Mouse (Mus musculus) liver, embryonic 12.5 days (tissue): Measurements from ENCODE around the gene Vezt. TPM values are rescaled to one million over a fixed set of nuclear protein-coding genes. Genes with fewer than 3 reads are reported as not detected.

Experiments
- ATAC-seq: fragments of 200-750 bp; cut with Nextera tagmentation; 2 replicates; pipeline ENCODE4 v1.8.0; 2017; ENCODE audit warnings: moderate number of reproducible peaks, mild to moderate bottlenecking, moderate library complexity
- H3K27ac ChIP-seq: fragments of 300-500 bp; sonication (generic); 2 replicates; pipeline ENCODE4 v1.5.1; 2016; ENCODE audit warnings: mild to moderate bottlenecking
- H3K27me3 ChIP-seq: fragments of 300-500 bp; sonication (generic); replicated peaks from 2 replicates; pipeline ENCODE4 v1.6.1; 2016; ENCODE audit warnings: mild to moderate bottlenecking, moderate library complexity
- H3K36me3 ChIP-seq: fragments of 300-500 bp; sonication (generic); 2 replicates; pipeline ENCODE4 v1.6.1; 2016; ENCODE audit warnings: mild to moderate bottlenecking, moderate library complexity
- H3K4me1 ChIP-seq: fragments of 300-500 bp; sonication (generic); 2 replicates; pipeline ENCODE4 v1.6.1; 2016
- H3K4me2 ChIP-seq: fragments of 300-500 bp; sonication (generic); 2 replicates; pipeline ENCODE4 v1.6.1; 2016; ENCODE audit warnings: mild to moderate bottlenecking, moderate library complexity
- H3K4me3 ChIP-seq: fragments of 300-500 bp; sonication (generic); 2 replicates; pipeline ENCODE4 v1.5.1; 2016; ENCODE audit warnings: mild to moderate bottlenecking, moderate library complexity
- H3K9ac ChIP-seq: fragments of 300-500 bp; sonication (generic); 2 replicates; pipeline ENCODE4 v1.6.1; 2016; ENCODE audit warnings: mild to moderate bottlenecking, moderate library complexity
- H3K9me3 ChIP-seq: fragments of 300-500 bp; sonication (generic); replicated peaks from 2 replicates; pipeline ENCODE4 v1.6.1; 2016; ENCODE audit warnings: mild to moderate bottlenecking, moderate library complexity
- WGBS: fragments of 180-500 bp; shearing (Covaris S2); methylation state at CpG from one replicate; pipeline ENCODE4 v1.1.7; 2016; ENCODE audit not compliant: insufficient replicate concordance; 5-methylcytosine and 5-hydroxymethylcytosine counted together
- polyA plus RNA-seq: library from polyadenylated mRNA; unstranded; fragments of >200 nt; fragmentation: Nextera tagmentation; extraction: Ambion mirVana; gene quantifications from 2 replicates; pipeline ENCODE4 v1.2.1, GENCODE M21; 2016

Vezt gene
- polyA plus RNA-seq, 1 experiment from 2014 or later = 13.3 TPM

DNA sequence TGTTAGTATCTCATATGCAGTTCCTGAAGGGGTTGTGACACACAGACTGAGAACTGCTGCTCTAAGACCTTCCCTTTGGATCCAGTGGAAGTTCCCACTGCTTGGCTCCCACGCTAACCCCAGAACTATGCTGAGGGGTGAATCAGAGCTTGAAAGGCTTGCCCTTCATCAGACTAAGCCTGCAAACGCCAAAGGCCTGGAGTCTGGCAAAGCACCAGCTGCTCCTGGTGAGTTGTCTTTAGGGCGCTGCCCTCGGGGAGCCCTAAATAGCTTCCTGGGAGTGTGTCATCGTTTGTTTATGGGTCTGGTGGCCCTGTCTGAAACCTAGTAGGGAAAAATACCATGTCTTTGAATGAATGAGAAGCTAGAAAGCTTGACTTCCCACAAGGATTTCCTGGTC lies 91.4 kb downstream of the Vezt start:
- H3K9ac ChIP-seq = no peak overlapping the region
- peaks cover 2% of the 10 kb centered on the region; the same call in 1 of the 2 replicates for H3K27me3 ChIP-seq
- WGBS = 50% methylated on average over 5 of the region's 5 CpGs
- no peaks in the 10 kb centered on the region for H3K36me3 ChIP-seq
- H3K27ac ChIP-seq = no peak overlapping the region
- no peak for ATAC-seq
- H3K4me2 ChIP-seq = no peak overlapping the region
- H3K4me3 ChIP-seq = no peak overlapping the region
- peaks cover 5% of the 10 kb centered on the region; the same call in 1 of the 2 replicates for H3K4me1 ChIP-seq
- no peaks in the 10 kb centered on the region for H3K9me3 ChIP-seq

DNA sequence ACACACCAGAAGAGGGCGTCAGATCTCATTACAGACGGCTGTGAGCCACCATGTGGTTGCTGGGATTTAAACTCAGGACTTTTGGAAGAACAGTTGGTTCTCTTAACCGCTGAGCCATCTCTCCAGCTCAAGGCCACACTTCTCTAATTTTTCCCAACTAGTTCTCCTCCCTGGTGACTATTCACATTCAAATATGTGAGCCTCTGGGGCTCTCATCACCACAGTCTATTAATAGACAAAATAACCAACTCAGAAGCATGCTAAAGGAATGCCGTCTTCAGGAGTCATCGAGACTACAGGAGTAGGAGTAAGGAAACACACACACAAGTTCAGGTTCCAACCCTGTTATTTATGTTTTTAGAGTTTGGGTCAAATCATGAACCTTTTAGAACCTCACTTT lies 95.3 kb downstream of the Vezt start:
- Histone ChIP-seq H3K9ac (no peak overlapping the region), H3K36me3 (no peaks in the 10 kb centered on the region), H3K4me1 (peaks cover 2% of the 10 kb centered on the region; the same call in 1 of the 2 replicates), H3K4me3 (no peak overlapping the region), H3K9me3 (no peaks in the 10 kb centered on the region), H3K27me3 (0 out of 2 replicates have a peak, but pooled peaks cover 7% of the 10 kb centered on the region), H3K4me2 (no peak overlapping the region), H3K27ac (no peak overlapping the region)
- ATAC-seq = no peak
- 75% methylated on average over 5 of the region's 5 CpGs for WGBS

DNA sequence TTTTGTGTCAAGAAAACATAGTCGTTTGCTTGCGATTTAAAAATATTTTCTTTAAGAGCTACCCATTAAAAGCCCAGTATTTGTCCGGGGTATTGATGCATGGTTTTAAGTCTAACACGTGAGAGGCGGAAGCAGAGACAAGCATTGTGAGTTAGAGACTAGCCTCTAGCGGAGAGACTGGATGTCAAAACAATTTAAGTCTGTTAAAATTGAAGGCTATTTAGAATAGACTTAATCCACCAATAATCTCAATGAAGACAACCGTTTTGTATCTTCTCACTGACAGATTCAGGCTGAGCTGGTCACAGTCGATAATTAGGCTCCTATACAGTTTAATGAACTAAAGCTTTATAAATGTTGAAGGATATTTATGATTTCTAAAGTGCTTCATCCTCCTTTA lies 95.9 kb downstream of the Vezt start:
- no peak overlapping the region for H3K27ac ChIP-seq
- H3K9me3 ChIP-seq = no peaks in the 10 kb centered on the region
- H3K4me2 ChIP-seq = no peak overlapping the region
- H3K9ac ChIP-seq = no peak overlapping the region
- peaks cover 7% of the 10 kb centered on the region; the same call in 1 of the 2 replicates for H3K27me3 ChIP-seq
- no peaks in the 10 kb centered on the region for H3K36me3 ChIP-seq
- no peak for ATAC-seq
- no peaks in the 10 kb centered on the region; the same call in 1 of the 2 replicates for H3K4me1 ChIP-seq
- no peak overlapping the region for H3K4me3 ChIP-seq
- 78% methylated on average over 8 of the region's 8 CpGs for WGBS

DNA sequence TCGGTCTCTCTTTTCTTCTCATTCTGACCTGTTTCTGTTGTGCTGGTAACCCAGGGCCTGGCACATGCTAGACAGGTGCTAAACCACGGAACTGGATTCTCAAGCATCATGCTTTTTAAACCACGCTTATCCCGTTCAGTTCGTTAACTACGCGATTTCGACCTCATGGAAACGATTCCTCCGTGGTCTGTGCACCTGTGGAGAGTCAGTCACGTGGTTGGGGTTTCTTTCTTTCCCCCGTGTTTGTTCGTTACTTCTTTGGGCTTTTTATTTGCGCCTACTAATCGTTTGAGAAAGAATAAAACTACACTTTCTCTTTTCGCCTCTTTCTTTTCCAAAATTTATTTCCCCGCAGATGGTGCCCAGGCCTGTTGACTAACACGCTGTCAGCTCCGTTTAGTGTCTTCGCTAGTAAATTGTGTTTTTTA lies 96.8 kb downstream of the Vezt start:
- Histone ChIP-seq H3K36me3 (no peaks in the 10 kb centered on the region), H3K4me2 (no peak overlapping the region), H3K27ac (no peak overlapping the region), H3K9ac (no peak overlapping the region), H3K4me3 (no peak overlapping the region), H3K9me3 (no peaks in the 10 kb centered on the region), H3K4me1 (no peaks in the 10 kb centered on the region), H3K27me3 (peaks cover 10% of the 10 kb centered on the region; the same call in 1 of the 2 replicates)
- WGBS = 81% methylated on average over 20 of the region's 20 CpGs
- no peak for ATAC-seq

DNA sequence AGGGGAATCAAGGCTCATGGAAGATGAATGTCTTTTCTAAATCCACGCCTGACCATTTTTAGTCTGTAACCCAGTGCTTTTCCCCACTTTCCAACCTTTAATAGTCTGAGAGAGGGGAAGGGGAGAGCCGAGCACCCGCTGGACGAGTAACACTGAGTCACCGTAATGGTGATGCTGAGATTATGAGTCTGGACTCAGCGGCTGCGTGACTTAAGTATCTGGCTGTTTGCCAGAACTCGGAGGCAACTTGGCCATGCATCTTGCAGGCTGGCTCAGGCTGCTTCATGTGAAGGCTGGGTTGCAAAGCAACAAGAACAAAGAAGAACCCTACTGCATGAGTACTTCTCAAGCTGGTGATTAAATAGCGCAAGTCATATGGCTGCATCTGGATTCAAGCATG lies 101.6 kb downstream of the Vezt start:
- no peak overlapping the region for H3K4me2 ChIP-seq
- no peaks in the 10 kb centered on the region for H3K36me3 ChIP-seq
- H3K4me1 ChIP-seq = no peaks in the 10 kb centered on the region
- no peak overlapping the region for H3K9ac ChIP-seq
- peaks cover 43% of the 10 kb centered on the region; the same call in 1 of the 2 replicates for H3K27me3 ChIP-seq
- no peaks in the 10 kb centered on the region for H3K9me3 ChIP-seq
- no peak overlapping the region for H3K4me3 ChIP-seq
- WGBS = 69% methylated on average over 9 of the region's 9 CpGs
- no peak for ATAC-seq
- no peak overlapping the region for H3K27ac ChIP-seq

DNA sequence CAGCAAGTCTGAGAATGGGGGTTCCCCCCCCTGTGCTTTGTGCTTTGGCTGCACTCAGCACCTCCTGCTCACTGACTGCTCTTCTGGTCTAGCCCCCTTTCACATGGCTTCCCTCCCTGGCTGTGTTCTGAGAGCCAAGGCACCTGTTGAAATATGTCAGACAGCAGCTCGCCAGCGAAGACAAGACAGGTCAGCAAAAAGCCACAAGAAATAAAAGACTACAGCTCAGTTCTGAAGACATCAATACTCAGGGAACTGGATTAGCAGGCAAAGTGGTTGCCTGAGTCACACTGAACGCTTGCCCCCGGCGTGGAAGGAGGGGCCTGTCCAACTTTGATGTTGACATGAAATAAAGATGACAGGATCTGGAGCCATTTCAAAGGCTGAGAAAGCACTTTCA lies 102.8 kb downstream of the Vezt start:
- no peak for ATAC-seq
- Histone ChIP-seq H3K9ac (no peak overlapping the region), H3K36me3 (no peaks in the 10 kb centered on the region), H3K27me3 (peaks cover 40% of the 10 kb centered on the region; the same call in 1 of the 2 replicates), H3K4me2 (no peak overlapping the region), H3K4me1 (no peaks in the 10 kb centered on the region), H3K4me3 (no peak overlapping the region), H3K27ac (no peak overlapping the region), H3K9me3 (no peaks in the 10 kb centered on the region)
- 71% methylated on average over 5 of the region's 5 CpGs for WGBS

DNA sequence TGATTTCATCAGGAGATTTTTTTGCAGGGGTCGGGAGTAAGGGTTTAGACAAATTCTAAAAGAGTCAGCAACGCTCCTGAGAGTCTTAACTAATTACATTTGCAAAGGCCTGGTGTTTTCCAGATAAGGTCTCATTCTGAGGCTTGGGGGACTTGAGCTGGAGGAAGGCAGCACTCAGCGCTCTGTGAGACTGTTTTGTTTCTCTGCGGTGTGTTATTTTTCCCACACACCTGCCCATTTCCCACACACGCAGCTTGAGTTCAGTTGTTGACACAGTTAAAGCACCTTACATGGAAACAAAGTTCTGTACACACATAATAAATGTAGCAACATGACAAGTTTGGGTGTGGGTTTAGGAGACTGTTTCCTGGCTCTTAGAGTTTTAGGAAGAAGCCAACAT lies 103.6 kb downstream of the Vezt start:
- no peaks in the 10 kb centered on the region for H3K9me3 ChIP-seq
- ATAC-seq = no peak
- no peaks in the 10 kb centered on the region for H3K4me1 ChIP-seq
- H3K27ac ChIP-seq = no peak overlapping the region
- no peak overlapping the region for H3K9ac ChIP-seq
- no peak overlapping the region for H3K4me2 ChIP-seq
- no peaks in the 10 kb centered on the region for H3K36me3 ChIP-seq
- H3K4me3 ChIP-seq = no peak overlapping the region
- H3K27me3 ChIP-seq = peaks cover 40% of the 10 kb centered on the region; the same call in 1 of the 2 replicates
- 62% methylated on average over 5 of the region's 5 CpGs for WGBS

DNA sequence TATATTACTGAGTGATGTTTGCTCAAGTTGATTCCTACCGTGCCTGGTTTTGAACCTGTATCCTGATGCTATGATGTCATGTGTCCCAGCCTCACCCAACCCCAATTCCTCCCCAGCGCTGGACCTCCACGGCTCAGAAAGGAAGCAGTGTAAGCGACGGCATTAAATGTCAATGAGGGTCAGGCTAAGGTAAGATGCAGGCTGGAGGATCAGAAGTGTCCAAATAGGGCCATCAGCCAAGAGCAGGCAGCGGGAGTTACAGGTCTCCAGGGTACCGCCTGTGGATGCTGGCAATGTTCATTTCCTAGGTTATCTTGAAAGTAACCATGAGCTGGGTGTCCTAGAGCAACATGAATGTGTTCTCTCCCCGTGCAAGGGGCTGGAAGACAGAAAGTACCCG lies 104.2 kb downstream of the Vezt start:
- no peak overlapping the region for H3K9ac ChIP-seq
- H3K27me3 ChIP-seq = peaks cover 40% of the 10 kb centered on the region; the same call in 1 of the 2 replicates
- no peak for ATAC-seq
- H3K9me3 ChIP-seq = no peaks in the 10 kb centered on the region
- 68% methylated on average over 9 of the region's 9 CpGs for WGBS
- H3K4me3 ChIP-seq = no peak overlapping the region
- no peaks in the 10 kb centered on the region for H3K36me3 ChIP-seq
- H3K27ac ChIP-seq = no peak overlapping the region
- H3K4me2 ChIP-seq = no peak overlapping the region
- no peaks in the 10 kb centered on the region for H3K4me1 ChIP-seq

DNA sequence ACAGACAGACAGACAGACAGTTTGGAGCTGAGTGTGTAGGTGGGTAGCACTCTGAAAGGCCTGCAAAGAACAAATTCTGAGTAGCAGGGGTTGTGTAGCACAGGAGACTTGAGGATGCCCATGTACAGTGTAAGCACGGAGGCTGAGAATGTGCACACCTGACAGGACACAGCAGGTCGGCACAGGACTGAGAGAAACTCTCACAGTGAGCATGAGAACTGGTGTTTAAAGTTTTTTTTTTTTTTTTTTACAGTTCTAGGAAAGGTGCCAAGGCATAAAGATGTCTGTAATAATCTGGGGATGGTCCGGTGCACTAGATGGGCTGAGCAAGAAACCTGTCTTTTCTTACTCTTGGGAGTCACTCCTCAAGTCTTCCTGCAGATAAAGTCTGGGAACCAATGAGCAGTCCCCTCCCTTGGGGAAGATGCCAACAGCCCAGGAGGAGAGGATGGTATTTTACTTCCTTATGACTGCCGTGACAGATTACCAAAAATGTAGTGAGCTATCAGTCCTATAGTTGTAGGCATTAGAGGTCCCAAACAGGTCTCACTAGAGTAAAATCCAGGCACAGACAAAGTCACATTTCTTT lies 105.3 kb downstream of the Vezt start:
- ATAC-seq = no peak
- no peak overlapping the region for H3K4me2 ChIP-seq
- 63% methylated on average over 4 of the region's 4 CpGs for WGBS
- no peaks in the 10 kb centered on the region for H3K9me3 ChIP-seq
- H3K9ac ChIP-seq = no peak overlapping the region
- H3K4me1 ChIP-seq = no peaks in the 10 kb centered on the region
- H3K27ac ChIP-seq = no peak overlapping the region
- peaks cover 40% of the 10 kb centered on the region; the same call in 1 of the 2 replicates for H3K27me3 ChIP-seq
- no peak overlapping the region for H3K4me3 ChIP-seq
- H3K36me3 ChIP-seq = no peaks in the 10 kb centered on the region

DNA sequence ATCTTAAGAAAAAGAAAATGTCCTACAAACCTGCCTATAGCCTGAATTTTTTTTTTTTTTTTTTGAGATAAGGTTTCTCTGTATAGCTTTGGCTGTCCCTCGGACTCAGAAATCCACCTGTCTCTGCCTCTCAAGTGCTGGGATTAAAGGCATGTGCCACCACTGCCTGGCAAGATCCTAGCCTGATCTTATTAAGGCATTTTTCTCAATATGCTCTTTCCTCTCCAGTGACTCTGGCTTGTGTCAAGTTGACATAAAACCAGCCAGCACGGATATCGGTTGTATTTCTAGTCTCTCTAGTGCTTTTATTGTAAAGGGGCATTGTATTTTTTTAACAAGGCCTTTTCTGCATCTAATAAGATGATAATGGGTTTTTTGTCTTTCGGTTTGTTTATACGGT lies 111.0 kb downstream of the Vezt start:
- 70% methylated on average over 5 of the region's 5 CpGs for WGBS
- H3K4me1 ChIP-seq = peaks cover 9% of the 10 kb centered on the region
- no peaks in the 10 kb centered on the region for H3K9me3 ChIP-seq
- H3K27ac ChIP-seq = no peak overlapping the region
- no peak overlapping the region for H3K4me2 ChIP-seq
- ATAC-seq = no peak
- H3K4me3 ChIP-seq = no peak overlapping the region
- no peaks in the 10 kb centered on the region for H3K36me3 ChIP-seq
- H3K9ac ChIP-seq = no peak overlapping the region
- H3K27me3 ChIP-seq = peaks cover 7% of the 10 kb centered on the region; the same call in 1 of the 2 replicates

DNA sequence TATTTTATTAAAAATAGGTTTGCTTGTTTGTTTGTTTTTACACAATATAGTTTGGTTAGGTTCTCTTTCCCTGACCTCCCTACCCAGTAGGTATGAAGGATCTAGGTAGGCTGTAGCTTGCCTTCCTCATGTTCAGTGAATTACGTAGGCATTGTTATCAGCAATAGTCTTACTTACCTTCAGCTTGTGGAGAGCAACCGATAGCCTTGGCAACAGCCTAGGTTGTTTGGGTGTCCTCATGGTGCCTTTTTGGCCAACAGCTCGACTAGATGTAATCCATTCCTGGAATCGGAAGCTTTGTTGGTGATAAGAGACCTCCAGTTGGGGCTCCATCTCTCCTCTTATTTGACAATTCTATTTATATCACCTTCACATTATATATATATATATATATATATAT lies 114.5 kb downstream of the Vezt start:
- no peak overlapping the region for H3K4me3 ChIP-seq
- H3K27ac ChIP-seq = no peak overlapping the region
- WGBS = 38% methylated on average over 4 of the region's 4 CpGs
- H3K9ac ChIP-seq = no peak overlapping the region
- H3K9me3 ChIP-seq = no peaks in the 10 kb centered on the region
- no peaks in the 10 kb centered on the region for H3K27me3 ChIP-seq
- peaks cover 34% of the 10 kb centered on the region for H3K4me1 ChIP-seq
- H3K36me3 ChIP-seq = no peaks in the 10 kb centered on the region
- no peak overlapping the region for H3K4me2 ChIP-seq
- ATAC-seq = peak; percentile 50

DNA sequence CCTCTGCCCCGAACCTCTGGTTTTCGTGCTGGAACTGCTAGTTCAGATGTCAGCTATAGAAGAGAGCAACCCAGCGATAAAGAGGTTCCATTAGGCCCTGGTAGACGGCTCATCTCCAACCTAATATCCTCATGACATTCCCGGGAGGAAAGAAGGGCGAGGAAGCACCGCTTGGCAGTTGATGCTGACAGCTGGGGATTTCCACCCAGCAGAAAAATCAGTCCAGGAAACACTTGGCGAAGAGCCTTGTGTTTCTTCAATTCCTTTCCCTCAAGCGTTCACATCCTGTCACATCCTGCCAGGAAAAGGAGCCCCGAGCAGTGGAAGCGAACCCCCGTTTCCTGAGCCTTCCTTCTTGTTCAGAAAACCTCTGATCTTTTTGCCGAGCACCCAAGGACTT lies 116.4 kb downstream of the Vezt start:
- no peaks in the 10 kb centered on the region for H3K27me3 ChIP-seq
- no peak for ATAC-seq
- no peaks in the 10 kb centered on the region for H3K9me3 ChIP-seq
- H3K4me2 ChIP-seq = no peak overlapping the region
- H3K4me3 ChIP-seq = no peak overlapping the region
- peaks cover 50% of the 10 kb centered on the region for H3K4me1 ChIP-seq
- no peak overlapping the region for H3K27ac ChIP-seq
- WGBS = 37% methylated on average over 13 of the region's 13 CpGs
- H3K36me3 ChIP-seq = no peaks in the 10 kb centered on the region
- no peak overlapping the region for H3K9ac ChIP-seq

DNA sequence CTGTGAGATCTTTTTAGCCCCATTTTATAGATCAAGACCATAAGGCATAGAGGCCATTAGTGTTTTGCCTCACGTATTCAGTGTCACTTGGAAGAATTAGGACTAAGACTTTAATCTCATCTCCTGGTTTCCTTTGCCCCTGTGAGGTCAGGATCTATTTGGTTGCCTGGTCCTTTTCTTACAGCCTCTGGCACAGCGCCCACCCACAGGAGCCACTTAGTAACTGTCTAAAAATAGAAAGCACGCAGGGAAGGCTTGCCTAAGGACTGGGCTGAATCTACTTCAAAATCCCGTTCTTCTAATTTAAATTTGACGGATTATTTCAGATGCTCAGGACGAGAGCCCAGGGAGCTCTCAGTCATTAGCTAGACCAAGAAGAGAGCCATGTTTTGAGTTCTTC lies 116.9 kb downstream of the Vezt start:
- H3K9me3 ChIP-seq = no peaks in the 10 kb centered on the region
- no peak overlapping the region for H3K4me2 ChIP-seq
- no peak overlapping the region for H3K27ac ChIP-seq
- no peak overlapping the region for H3K9ac ChIP-seq
- H3K27me3 ChIP-seq = no peaks in the 10 kb centered on the region
- no peak for ATAC-seq
- WGBS = 50% methylated on average over 6 of the region's 6 CpGs
- H3K36me3 ChIP-seq = no peaks in the 10 kb centered on the region
- peaks cover 54% of the 10 kb centered on the region for H3K4me1 ChIP-seq
- H3K4me3 ChIP-seq = no peak overlapping the region
